ENCODE assay signal across 7 mouse cellular contexts in the genomic region with DNA sequence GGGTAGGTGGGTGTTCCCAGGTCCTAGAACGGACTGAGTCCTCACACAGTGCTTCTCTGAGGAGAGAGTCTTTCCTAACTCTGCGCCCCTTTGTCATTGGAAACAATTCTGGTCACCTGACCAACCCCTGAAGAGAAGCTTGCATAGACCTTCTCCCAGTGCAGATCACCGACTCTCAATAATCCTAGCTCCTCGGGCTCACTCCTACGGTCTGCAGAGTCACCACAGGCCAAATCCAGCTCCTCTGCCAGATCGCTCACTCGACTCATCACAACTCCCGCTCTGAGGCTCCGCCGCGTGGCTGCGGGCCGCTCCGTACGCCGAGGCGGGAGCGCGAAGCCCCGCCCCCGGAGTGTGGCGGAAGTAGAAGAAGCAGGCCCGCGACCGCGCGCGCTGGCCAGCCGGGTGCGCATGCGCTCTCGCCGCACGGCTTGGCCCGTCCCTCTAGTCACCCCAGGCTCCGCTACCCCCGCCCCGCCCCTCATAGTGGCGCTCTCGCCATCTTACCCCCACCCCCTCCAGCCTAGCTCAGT. TPM values are rescaled to one million over a fixed set of nuclear protein-coding genes. Genes with fewer than 3 reads are reported as not detected.
DNase-seq lines count a peak whose midpoint lies in the region; ATAC-seq lines count a peak whose summit lies in the region.

A gene (plus strand): TSS at position 415 of the 533 bp plus-strand sequence.

- peaks cover 12% of the 10 kb centered on the region for H3K4me1 ChIP-seq in embryonic facial prominence, embryonic 10.5 days
- peaks cover 18% of the 10 kb centered on the region for H3K4me1 ChIP-seq in limb, embryonic 10.5 days
- peaks cover 8% of the 10 kb centered on the region for H3K4me1 ChIP-seq in midbrain, embryonic 13.5 days (replicated peaks)

- peak; percentile 99 for DNase-seq in adrenal gland, postnatal 10 days
- peak; percentile 98 for DNase-seq in embryonic facial prominence, embryonic 10.5 days (ENCODE audit: low spot score)
- DNase-seq in kidney, adult 11 months = peak; percentile 94
- peak; percentile 98 for DNase-seq in limb, embryonic 10.5 days (ENCODE audit: low spot score)
- peak; percentile 95 for DNase-seq in spleen, adult 12 weeks (ENCODE audit: low spot score)

- peak within 1 kb of the TSS; percentile 97 for H3K27ac ChIP-seq in embryonic facial prominence, embryonic 10.5 days (replicated peaks)
- H3K27ac ChIP-seq in limb, embryonic 10.5 days = peak within 1 kb of the TSS; percentile 100
- peak within 1 kb of the TSS; percentile 75 for H3K27ac ChIP-seq in midbrain, embryonic 13.5 days

- H3K4me3 ChIP-seq in embryonic facial prominence, embryonic 10.5 days = peak within 1 kb of the TSS; percentile 87
- H3K4me3 ChIP-seq in limb, embryonic 10.5 days = peak within 1 kb of the TSS; percentile 98
- peak within 1 kb of the TSS; percentile 77 for H3K4me3 ChIP-seq in midbrain, embryonic 13.5 days (replicated peaks)

- H3K27me3 ChIP-seq in embryonic facial prominence, embryonic 10.5 days (replicated peaks; ENCODE audit: low read depth, poor library complexity, severe bottlenecking) = no peaks in the 10 kb centered on the region
- no peaks in the 10 kb centered on the region for H3K27me3 ChIP-seq in limb, embryonic 10.5 days (ENCODE audit: low read depth, poor library complexity, severe bottlenecking)
- no peaks in the 10 kb centered on the region for H3K27me3 ChIP-seq in midbrain, embryonic 13.5 days

- no peaks in the 10 kb centered on the region for H3K36me3 ChIP-seq in embryonic facial prominence, embryonic 10.5 days (replicated peaks)
- H3K36me3 ChIP-seq in limb, embryonic 10.5 days = no peaks in the 10 kb centered on the region
- no peaks in the 10 kb centered on the region for H3K36me3 ChIP-seq in midbrain, embryonic 13.5 days

- WGBS in embryonic facial prominence, embryonic 10.5 days = under 1% methylated on average over 40 of the region's 40 CpGs
- WGBS in limb, embryonic 10.5 days = under 1% methylated on average over 35 of the region's 40 CpGs
- WGBS in midbrain, embryonic 13.5 days = under 1% methylated on average over 30 of the region's 40 CpGs

- H3K4me2 ChIP-seq in midbrain, embryonic 13.5 days (replicated peaks) = peak within 1 kb of the TSS; percentile 67

- no peaks in the 10 kb centered on the region for H3K9me3 ChIP-seq in embryonic facial prominence, embryonic 10.5 days
- no peaks in the 10 kb centered on the region for H3K9me3 ChIP-seq in limb, embryonic 10.5 days (replicated peaks)
- H3K9me3 ChIP-seq in midbrain, embryonic 13.5 days = no peaks in the 10 kb centered on the region

- ATAC-seq in granulocyte monocyte progenitor cell, adult 5-6 weeks (replicated peaks; ENCODE audit: poor library complexity, severe bottlenecking) = peak; percentile 69
- peak; percentile 98 for ATAC-seq in midbrain, embryonic 13.5 days

- H3K9ac ChIP-seq in midbrain, embryonic 13.5 days (replicated peaks) = peak within 1 kb of the TSS; percentile 87

RNA-seq across cellular contexts. Expression of the gene that starts here (rescaled TPM):
- 10 to 100 TPM; 18.7 to 24.6 TPM for total RNA-seq in adrenal gland, postnatal 10 days (2021)
- 24.6 and 27.5 TPM in 2 replicates for polyA plus RNA-seq in embryonic facial prominence, embryonic 10.5 days (2016; fragmentation: Nextera tagmentation; extraction: Ambion mirVana)
- total RNA-seq in granulocyte monocyte progenitor cell, adult 5-6 weeks (2014; fragmentation: Nextera tagmentation) = 27.0 and 27.8 TPM in 2 replicates
- total RNA-seq in granulocyte monocyte progenitor cell, adult 5-6 weeks (2017) = 13.5 and 17.0 TPM in 2 replicates
- polyA plus RNA-seq in limb, embryonic 10.5 days (2016; fragmentation: Nextera tagmentation; extraction: Ambion mirVana) = 21.6 and 24.9 TPM in 2 replicates
- 19.0 and 20.0 TPM in 2 replicates for polyA plus RNA-seq in midbrain, embryonic 13.5 days (2015; fragmentation: Nextera tagmentation; extraction: Ambion mirVana)

Comparison
In these comparisons a context has a peak if more than half of its experiments do, and no peak if none do; other contexts are left out.
1. Peak in every context shown above with its lines: DNase-seq, ATAC-seq, H3K4me3 ChIP-seq and H3K27ac ChIP-seq.